Mouse (Mus musculus) cerebellum, adult 2 months (tissue): ENCODE data around the gene Kel.

Experiments
- CTCF ChIP-seq: fragments of 200-500 bp; IDR thresholded peaks from 2 replicates; pipeline ENCODE4 v1.5.1; 2011; ENCODE audit warnings: low read depth, mild to moderate bottlenecking, control low read depth, low read length, moderate library complexity, borderline replicate concordance; ENCODE audit not compliant: insufficient read depth
- POLR2A ChIP-seq: fragments of 200-500 bp; IDR thresholded peaks from 2 replicates; pipeline ENCODE4 v1.6.1; 2011; ENCODE audit warnings: low read length, control low read depth, borderline replicate concordance; ENCODE audit not compliant: insufficient read depth

DNA sequence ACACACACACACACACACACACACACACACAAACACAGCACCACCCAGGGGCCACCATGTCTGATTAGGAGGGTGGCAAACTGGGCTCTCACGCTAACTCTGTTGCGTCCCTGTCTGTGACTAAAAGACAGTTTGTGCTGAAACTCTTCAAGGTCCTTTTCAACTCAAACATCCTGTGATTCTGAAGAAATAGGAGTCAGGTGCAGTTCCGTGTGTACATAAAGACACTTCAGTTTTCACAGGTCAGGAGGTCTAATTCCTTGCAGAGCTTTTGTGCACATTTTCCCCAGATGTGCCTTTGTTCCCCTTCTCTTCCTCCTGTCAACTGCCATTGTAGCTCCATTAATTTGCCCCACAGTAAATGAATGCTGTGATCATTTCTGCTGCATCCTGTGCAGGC, 63.7 kb downstream of the Kel start:
- TF ChIP-seq POLR2A = no peak
- TF ChIP-seq CTCF = no peak
